Mouse (Mus musculus) small intestine, adult 2 months (tissue): Measurements from ENCODE around the gene Fga.

Source experiments
- CTCF ChIP-seq: fragments of 200-500 bp; IDR thresholded peaks from 2 replicates; pipeline ENCODE4 v1.5.1; 2012; ENCODE audit warnings: low read depth, mild to moderate bottlenecking, control low read depth, inconsistent platforms, low read length, moderate library complexity, mixed read lengths; ENCODE audit not compliant: insufficient replicate concordance, insufficient read length; ENCODE audit errors: extremely low read depth
- POLR2A ChIP-seq: fragments of 200-500 bp; IDR thresholded peaks from 2 replicates; pipeline ENCODE4 v1.6.1; 2012; ENCODE audit warnings: low read depth, mild to moderate bottlenecking, control low read depth, inconsistent platforms, low read length, moderate library complexity

DNA sequence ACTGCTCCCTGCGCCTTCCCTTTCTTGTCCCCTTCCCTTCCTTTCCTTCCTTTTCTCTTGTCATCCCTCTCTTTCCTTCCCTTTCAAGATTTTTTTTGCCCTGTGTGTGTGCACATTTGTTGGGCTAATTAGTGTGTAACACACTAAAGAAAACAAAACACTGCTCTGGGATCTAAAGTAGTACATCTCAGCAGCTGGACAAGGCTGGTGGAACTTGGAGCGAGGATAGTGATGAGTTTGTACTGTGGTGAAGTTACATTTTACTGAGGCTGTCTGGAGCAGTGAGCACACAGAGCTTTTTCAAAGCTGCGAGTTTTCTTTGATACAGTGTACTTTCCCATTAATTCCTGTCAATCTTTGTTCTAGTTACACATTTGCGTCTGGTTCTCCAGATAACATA, 44.4 kb downstream of the Fga start:
- no peak for TF ChIP-seq POLR2A
- TF ChIP-seq CTCF = no peak
